8 mouse cellular contexts compared by ENCODE assay signal in the genomic region with DNA sequence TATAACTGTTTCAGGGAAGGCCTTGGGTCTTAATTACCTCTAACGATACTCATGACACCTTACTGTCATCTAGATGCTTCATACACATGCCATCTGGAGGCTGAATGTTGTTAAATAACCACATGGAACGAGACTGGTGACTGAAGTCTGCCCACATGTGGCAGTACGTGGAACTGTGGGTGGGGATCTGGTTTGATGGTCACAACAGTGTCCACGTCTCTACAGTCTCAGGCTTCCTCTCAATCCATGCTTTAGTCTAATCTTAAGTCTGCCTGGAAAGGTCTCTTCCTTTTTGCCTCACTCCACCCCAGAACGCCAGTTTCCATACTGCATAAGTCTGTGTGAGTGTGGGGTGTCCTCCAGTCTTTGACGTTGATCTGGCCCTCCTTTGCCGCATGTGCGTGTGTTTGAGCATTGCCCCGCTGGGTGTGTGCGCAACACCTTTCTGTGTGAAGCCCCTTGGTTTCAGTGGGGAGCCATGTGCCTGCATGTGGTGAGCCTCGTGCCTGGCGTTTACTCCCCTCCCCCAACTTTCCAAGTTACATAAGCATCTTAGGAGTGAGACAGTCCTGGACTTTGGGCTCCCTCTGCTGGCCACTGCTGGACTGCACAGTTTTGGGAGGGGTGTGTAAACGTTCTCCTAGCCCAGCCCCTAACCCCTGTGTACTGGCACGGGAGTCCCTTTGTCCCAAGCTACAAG. TPM values are rescaled to one million over a fixed set of nuclear protein-coding genes. Genes with fewer than 3 reads are reported as not detected.
DNase-seq lines count a peak whose midpoint lies in the region; ATAC-seq lines count a peak whose summit lies in the region.

No protein-coding gene starts in this region.

- H3K36me3 ChIP-seq in hindbrain, embryonic 13.5 days: no peaks in the 10 kb centered on the region

- peak overlapping the region; percentile 78 for H3K27ac ChIP-seq in hindbrain, embryonic 13.5 days

- peak overlapping the region; percentile 31 for H3K4me3 ChIP-seq in hindbrain, embryonic 13.5 days

- WGBS in hindbrain, embryonic 13.5 days: 2% methylated on average over 14 of the region's 14 CpGs

- H3K4me2 ChIP-seq in hindbrain, embryonic 13.5 days: peak overlapping the region; percentile 66

- peak; percentile 71 for ATAC-seq in hindbrain, embryonic 13.5 days (ENCODE audit: low FRiP score)

- no peaks in the 10 kb centered on the region for H3K27me3 ChIP-seq in hindbrain, embryonic 13.5 days

- H3K9me3 ChIP-seq in hindbrain, embryonic 13.5 days: no peaks in the 10 kb centered on the region

- H3K9ac ChIP-seq in hindbrain, embryonic 13.5 days: peak overlapping the region; percentile 65

- H3K4me1 ChIP-seq in hindbrain, embryonic 13.5 days (replicated peaks): peaks cover 66% of the 10 kb centered on the region

- peak; percentile 98 for DNase-seq in R1 (ENCODE audit: low read depth, low spot score)
- peak; percentile 97 to 99 for DNase-seq in cerebellum, postnatal 14 days
- peak; percentile 88 to 90 for DNase-seq in frontal cortex, postnatal 14 days (ENCODE audit: low spot score in 2 of 2)
- DNase-seq in layer of hippocampus, postnatal 14 days (ENCODE audit: low spot score in 2 of 2): peak; percentile 93 to 96
- DNase-seq in lung, postnatal 10 days: peak; percentile 96
- peak; percentile 89 for DNase-seq in ovary, postnatal 36 days (ENCODE audit: low spot score)
- peak; percentile 90 for DNase-seq in thymus, postnatal 14 days

RNA-seq across cellular contexts. Expression of a gene that starts 12.0 kb away (rescaled TPM):
- polyA plus RNA-seq in hindbrain, embryonic 13.5 days (2015; fragmentation: Nextera tagmentation; extraction: Ambion mirVana): 41.5 and 42.3 TPM in 2 replicates
- 100 to 1,000 TPM; 610 to 641 TPM for total RNA-seq in layer of hippocampus, postnatal 14 days (2021)

RNA-seq across cellular contexts. Expression of a gene that starts 19.3 kb away (rescaled TPM):
- 2.2 and 2.5 TPM in 2 replicates for polyA plus RNA-seq in hindbrain, embryonic 13.5 days (2015; fragmentation: Nextera tagmentation; extraction: Ambion mirVana)
- 10 to 100 TPM; 37.4 to 50.1 TPM for total RNA-seq in layer of hippocampus, postnatal 14 days (2021)

RNA-seq across cellular contexts. Expression of a gene that starts 31.2 kb away (rescaled TPM):
- 1.6 and 1.7 TPM in 2 replicates for polyA plus RNA-seq in hindbrain, embryonic 13.5 days (2015; fragmentation: Nextera tagmentation; extraction: Ambion mirVana)
- 100 to 1,000 TPM; 101 to 106 TPM for total RNA-seq in layer of hippocampus, postnatal 14 days (2021)

RNA-seq across cellular contexts. Expression of a gene that starts 48.4 kb away (rescaled TPM):
- 104 and 112 TPM in 2 replicates for polyA plus RNA-seq in hindbrain, embryonic 13.5 days (2015; fragmentation: Nextera tagmentation; extraction: Ambion mirVana)
- total RNA-seq in layer of hippocampus, postnatal 14 days (2021): 100 to 1,000 TPM; 185 to 195 TPM

RNA-seq across cellular contexts. Expression of a gene that starts 51.6 kb away (rescaled TPM):
- 0.06 TPM in 1 of 2 replicates, not detected in the other for polyA plus RNA-seq in hindbrain, embryonic 13.5 days (2015; fragmentation: Nextera tagmentation; extraction: Ambion mirVana)
- total RNA-seq in layer of hippocampus, postnatal 14 days (2021): not detected

Comparison
In these comparisons a context has a peak if more than half of its experiments do, and no peak if none do; other contexts are left out.
1. Peak in every context shown above with its lines: DNase-seq, ATAC-seq, H3K4me3 ChIP-seq and H3K27ac ChIP-seq.